Mouse (Mus musculus) naive thymus-derived CD4-positive, alpha-beta T cell, adult 2 months (primary cell): Measurements from ENCODE around the gene Olfr1437.
"Not testable (repeated sequence)": the region's sequence is repeated elsewhere in the genome, so short reads cannot be mapped to it uniquely, and the experiment has no call there.

Experiments used
- DNase-seq: peaks from one replicate; pipeline ENCODE4 v3.0.0-alpha.2; 2011; ENCODE audit warnings: low read depth

Gene Olfr1437

GRCm38 (mm10) chr19:12325001-12325400 lies at the start of gene Olfr1437:
Gene Olfr1437, minus strand, starts transcription at chr19:12325101.
- DNase-seq = no peak

- no peak for DNase-seq
These were observed 49.6 kb upstream of the Olfr1437 start for GRCm38 (mm10) chr19:12374465-12375025.

GRCm38 (mm10) chr19:12373004-12373403 lies 48.1 kb upstream of the Olfr1437 start:
- DNase-seq = no peak

- DNase-seq = no peak
These were observed 10.9 kb upstream of the Olfr1437 start, which contains the start of gene Olfr1438-ps1 for GRCm38 (mm10) chr19:12335810-12336209. Gene Olfr1438-ps1, minus strand, starts transcription at chr19:12335910.

- not testable (repeated sequence) for DNase-seq
These were observed 25.9 kb downstream of the Olfr1437 start, which contains the start of gene Olfr1436 for GRCm38 (mm10) chr19:12299030-12299429. Gene Olfr1436, minus strand, starts transcription at chr19:12299130.

- no peak for DNase-seq
These were observed 31.9 kb downstream of the Olfr1437 start for GRCm38 (mm10) chr19:12292979-12293378.

- DNase-seq = no peak
These were observed 45.3 kb downstream of the Olfr1437 start, which contains the start of gene Olfr1434 for GRCm38 (mm10) chr19:12279554-12279953. Gene Olfr1434, plus strand, starts transcription at chr19:12279854.
